Mouse (Mus musculus) inflammation-experienced regulatory T-cells, adult 16 weeks (primary cell): ENCODE data around the gene Adck1. TPM values are rescaled to one million over a fixed set of nuclear protein-coding genes. Genes with fewer than 3 reads are reported as not detected.

Experiments
- polyA plus RNA-seq: library from polyadenylated mRNA; unstranded; fragments of 100-300 nt; shearing (Covaris generic); gene quantifications from one replicate; pipeline ENCODE4 v1.2.1, GENCODE M21; 2017

The Adck1 gene
- 24.6 TPM for polyA plus RNA-seq

GRCm38 (mm10) chr12:88360441-88361119 is at the start of gene Adck1:
Gene Adck1 (plus strand): TSS chr12:88360554.

GRCm38 (mm10) chr12:88323926-88324325 is 36.4 kb upstream of the Adck1 start, which contains the start of gene Gm5039:
Gene Gm5039 (minus strand): TSS chr12:88324026.

Other genes starting within 250 kb of the Adck1 start
- gene Gm10436, start 178.4 kb upstream of the Adck1 start, polyA plus RNA-seq, result not detected
- gene Gm8332, start 110.5 kb upstream of the Adck1 start, polyA plus RNA-seq, result not detected
- not detected for gene Gm5662, start 86.1 kb upstream of the Adck1 start, polyA plus RNA-seq
- not detected for gene Gm5039, start 36.5 kb upstream of the Adck1 start, polyA plus RNA-seq